Mouse (Mus musculus) gastrocnemius, postnatal 4 days (tissue): ENCODE results near the gene Muc20. TPM values are rescaled to one million over a fixed set of nuclear protein-coding genes. Genes with fewer than 3 reads are reported as not detected.

ENCODE experiments used
- DNase-seq, 2 experiments: peaks; one replicate each; pipeline ENCODE4 v3.0.0; 2021 to 2022; ENCODE audit warnings: low spot score in 2 of 2, mixed read lengths in 2 of 2
- total RNA-seq, 2 experiments: library from RNA; stranded (reverse); gene quantifications; 2 replicates each; pipeline ENCODE4 v1.2.3; 2021

The Muc20 gene
- total RNA-seq, 2 experiments from 2014 or later = 0.23 to 0.49 TPM

GRCm38 (mm10) chr16:32796676-32797425, 384 bp downstream of the Muc20 start:
- no peak for DNase-seq

- no peak for DNase-seq
These were observed 2.1 kb downstream of the Muc20 start for GRCm38 (mm10) chr16:32795177-32795576.

DNA sequence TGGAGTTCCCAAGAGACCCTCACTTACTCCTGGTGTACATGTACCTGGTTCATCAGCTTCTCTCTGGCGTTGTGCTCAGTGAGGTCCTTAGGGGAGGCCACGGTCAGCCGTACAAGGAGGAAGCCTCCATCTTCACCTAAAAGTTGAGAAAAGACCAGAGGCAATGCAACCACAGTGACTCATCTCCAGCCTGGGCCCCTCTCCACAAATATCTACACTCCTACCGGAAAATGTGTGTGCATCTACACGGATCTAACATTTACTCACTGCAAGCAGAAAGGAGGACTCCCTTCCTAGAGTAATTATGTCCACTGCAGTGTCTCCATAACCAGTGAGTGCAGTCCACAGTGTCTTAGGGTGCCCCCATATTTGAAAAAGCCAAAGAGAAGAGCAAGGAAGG, 7.2 kb downstream of the Muc20 start:
- no peak for DNase-seq

DNA sequence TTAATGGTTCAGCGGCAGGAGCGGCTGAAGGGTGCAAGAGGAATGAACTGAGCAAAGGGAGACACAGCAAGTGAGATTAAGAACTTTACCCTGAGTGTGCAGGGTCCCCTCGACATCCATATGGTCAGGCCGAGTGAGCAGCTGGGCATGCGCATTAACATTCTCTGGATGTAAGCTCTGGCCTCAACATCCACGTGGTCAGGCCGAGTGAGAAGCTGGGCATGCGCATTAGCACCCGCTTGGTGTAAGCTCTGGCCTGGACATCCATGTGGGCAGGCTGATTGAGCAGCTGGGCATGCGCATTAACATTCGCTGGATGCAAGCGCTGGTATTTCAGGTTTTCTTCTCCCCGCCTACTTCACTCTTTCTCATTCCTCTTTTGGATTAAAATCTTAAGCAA, 12.4 kb downstream of the Muc20 start:
- no peak for DNase-seq

DNA sequence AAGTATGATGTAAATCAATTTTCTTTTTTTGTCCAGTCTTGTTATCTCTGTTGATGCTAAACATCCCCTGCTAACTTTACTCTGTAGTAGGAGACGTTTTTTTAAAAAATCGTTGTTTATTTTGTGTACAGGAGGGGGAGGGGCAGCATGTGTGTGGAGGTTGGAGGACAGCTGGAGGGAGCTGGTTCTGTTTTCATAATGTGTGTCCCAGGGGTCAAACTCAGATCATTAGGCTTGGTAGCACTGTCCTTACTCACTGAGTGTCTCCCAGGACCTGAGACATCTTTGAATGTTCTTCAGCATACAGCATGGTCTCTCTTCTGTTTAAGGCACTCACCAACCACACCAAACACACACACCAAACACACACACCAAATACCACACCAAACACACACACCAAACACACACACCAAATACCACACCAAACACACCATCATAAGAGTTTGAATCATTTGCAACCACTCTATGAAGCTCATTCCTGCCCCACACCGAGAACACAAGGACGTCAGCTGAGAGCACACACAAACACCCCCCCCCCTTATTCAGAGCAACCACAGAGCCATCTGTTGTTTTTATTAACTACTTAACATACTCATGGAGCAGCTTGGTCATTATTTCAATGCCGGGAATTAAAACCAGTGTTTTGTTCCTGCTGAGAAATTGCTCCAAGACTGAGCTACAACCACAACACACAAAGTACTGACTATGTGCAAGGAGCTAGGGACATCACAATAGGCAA, 13.7 kb downstream of the Muc20 start:
- DNase-seq = no peak

- no peak for DNase-seq
These were observed 18.3 kb downstream of the Muc20 start for GRCm38 (mm10) chr16:32778956-32779355.

GRCm38 (mm10) chr16:32776676-32777075, 20.6 kb downstream of the Muc20 start:
- DNase-seq = no peak

- no peak for DNase-seq
These were observed 30.3 kb downstream of the Muc20 start for GRCm38 (mm10) chr16:32766904-32767303.

DNA sequence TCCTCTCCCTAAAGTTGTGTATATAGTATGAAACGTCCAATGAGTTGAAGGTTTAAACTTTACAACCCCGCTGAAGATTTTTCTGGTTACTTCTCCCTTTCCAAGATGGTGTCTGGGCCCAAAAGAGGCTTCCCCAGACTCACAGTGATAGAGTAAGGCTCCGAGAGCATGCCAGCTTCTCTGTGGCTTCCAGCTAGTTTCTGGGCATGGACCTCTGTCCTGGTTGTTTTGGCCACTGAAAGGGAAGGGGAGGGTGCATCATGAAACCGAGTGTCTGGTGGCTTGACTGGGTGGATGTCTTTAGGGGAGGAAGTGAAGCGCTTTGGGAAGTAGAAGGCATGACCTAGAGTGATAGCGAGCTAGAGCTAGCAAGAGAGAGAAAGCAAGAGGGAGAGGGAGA, 32.3 kb downstream of the Muc20 start:
- DNase-seq = no peak

DNA sequence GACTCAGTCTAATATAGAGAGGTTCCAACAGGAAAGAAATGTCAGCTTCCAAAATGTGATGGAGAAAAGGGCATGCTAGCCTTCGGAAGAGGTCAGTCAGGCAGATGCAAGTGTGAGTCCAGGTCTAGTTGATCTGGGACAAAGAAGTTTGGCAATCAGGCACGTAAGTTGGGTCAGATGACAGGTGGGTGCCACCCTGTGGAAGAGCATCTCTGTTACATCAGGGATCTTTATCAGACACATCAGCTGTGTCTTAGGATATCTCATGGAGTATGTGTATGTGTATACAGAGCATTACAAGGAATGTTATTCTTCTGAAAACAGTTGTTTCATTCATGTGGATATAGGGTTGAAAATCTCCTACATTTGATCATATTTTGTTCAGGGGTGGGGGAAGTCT, 32.7 kb downstream of the Muc20 start:
- DNase-seq = no peak

GRCm38 (mm10) chr16:32750242-32751127, 46.8 kb downstream of the Muc20 start:
- DNase-seq = no peak

- no peak for DNase-seq
These were observed 51.4 kb downstream of the Muc20 start for GRCm38 (mm10) chr16:32745852-32746251.

DNA sequence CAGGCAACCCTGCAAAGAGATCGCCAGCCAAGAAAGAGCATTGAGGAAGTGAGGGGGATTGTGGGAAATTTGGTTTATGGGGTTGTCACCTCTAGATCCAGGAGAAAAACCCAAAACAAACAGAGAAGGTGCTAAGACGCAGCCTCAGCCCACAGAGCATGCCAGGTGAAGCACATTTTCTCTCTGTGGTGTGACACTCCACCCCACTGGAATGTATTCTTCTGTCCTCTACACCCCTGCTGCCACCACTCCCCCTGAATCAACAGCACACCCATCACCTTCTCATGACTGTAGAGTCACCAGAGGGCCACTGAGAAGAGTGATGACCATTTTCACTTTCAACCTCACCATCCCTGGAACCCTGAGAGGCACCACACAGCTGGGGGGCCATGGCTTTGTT, 54.5 kb downstream of the Muc20 start:
- DNase-seq = no peak

GRCm38 (mm10) chr16:32741366-32741765, 55.9 kb downstream of the Muc20 start:
- no peak for DNase-seq

GRCm38 (mm10) chr16:32740003-32740663, 57.1 kb downstream of the Muc20 start:
- DNase-seq = no peak

DNA sequence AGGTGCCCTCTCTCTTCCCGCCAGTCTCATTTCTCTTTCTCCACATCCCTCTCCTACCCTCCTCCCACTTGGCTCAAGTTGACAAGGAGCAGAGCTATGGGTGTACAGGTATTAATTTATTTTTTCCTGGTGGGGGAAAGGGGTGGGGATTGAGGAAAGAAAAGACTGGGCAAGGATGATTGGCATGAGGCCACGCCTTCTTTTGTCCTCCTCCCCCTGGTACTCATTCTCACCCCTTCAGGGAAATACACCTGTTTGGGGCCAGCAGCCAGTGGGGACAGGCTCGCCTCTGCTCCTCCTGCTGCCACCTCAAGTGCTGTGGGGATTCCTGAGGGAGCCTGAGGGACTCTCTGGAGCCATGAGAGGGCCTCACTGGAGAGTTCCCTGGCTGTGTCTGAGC, 61.2 kb downstream of the Muc20 start:
- no peak for DNase-seq

DNA sequence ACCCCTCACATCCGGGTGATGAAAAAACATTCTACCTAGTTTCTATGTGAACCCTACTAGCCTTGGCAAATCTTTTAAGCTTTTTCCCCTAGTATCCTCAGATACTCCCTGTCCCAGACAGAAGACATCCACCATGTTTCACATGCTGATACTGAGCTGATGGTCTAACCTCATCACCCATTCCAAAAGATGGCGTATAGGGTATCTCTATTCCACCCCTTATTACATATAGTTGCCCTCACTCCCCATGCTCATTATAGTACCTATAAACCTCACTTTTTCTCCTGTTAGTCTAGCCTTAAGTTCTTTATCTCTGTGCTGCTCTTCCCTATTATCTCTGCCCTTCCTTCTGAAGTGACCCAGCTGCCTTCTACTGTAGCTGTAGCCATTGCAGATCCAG, 61.6 kb downstream of the Muc20 start, which contains the start of gene Muc4:
TSS of gene Muc4 (plus strand) at position 301 of the 400 bp plus-strand sequence.
- no peak for DNase-seq

DNA sequence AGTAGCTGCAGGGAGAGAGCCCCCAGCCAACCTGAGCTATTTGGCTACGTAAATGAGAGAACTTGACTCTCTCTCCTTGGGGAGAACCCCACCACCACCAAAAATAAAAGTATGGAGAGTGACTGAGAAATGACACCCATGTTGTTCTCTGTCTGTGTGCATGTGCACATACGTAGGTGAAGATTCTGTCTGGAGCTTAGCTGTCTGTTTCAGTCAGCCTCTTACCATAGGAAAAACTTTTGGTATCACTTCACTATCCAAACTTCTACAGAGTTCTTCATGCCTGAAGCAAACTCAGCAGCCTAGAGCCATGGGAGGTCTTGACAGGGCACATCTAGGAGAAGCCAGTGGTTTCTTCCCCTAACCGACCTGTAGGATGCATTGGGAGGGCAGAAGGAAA, 64.0 kb downstream of the Muc20 start:
- DNase-seq = no peak

DNA sequence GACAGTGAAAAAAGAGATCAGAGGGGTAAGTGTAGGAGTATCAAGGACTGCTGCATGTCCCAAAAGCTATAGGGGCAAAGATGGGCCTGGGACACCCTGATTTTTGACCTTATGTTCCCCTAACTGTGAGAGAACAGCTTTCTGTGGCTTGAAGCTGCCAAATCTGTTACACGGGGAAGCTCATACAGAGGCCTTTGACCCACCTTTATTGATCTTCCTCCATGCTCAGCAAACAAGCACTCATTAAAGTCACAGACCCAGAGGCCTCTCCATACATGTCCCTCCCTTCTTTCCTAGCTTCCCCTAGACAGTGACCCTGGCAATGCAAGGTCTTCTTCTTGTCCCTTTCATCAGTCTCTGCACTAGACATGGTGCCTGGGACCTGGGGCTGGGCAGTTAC, 68.5 kb downstream of the Muc20 start:
- DNase-seq = no peak

DNA sequence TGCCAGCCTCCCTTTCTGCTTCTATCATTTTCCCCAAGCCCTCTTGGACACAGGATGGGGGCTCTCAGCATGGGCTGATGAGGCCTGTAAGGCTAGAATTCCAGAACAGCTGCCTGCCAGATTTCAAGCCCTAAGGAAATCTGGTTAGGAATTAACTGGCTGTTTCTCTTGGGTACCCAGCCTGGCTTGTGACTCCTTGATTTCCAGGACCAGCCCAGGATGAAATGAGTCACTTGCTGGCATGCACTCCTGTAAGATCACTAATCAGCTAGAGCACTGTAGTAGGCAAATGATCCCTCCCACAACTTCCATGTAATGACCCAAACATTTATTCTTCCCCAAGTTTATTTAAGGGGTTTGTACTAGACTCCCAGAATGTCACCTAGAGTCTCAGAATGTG, 69.0 kb downstream of the Muc20 start:
- no peak for DNase-seq
